Mouse (Mus musculus): ENCODE measurements around the gene Fbxl16. TPM values are rescaled to one million over a fixed set of nuclear protein-coding genes. Genes with fewer than 3 reads are reported as not detected.

Fbxl16 gene
- total and polyA plus RNA-seq, 2 experiments from 2014 or later, result 0.25 TPM; not detected in 1

GRCm38 (mm10) chr17:25769331-25769730, 39.6 kb upstream of the Fbxl16 start:
- Histone ChIP-seq H3K27ac (ENCODE audit: low read depth) (no peak overlapping the region), H3K36me3 (replicated peaks; ENCODE audit: control insufficient read depth, insufficient read depth, low read length) (no peaks in the 10 kb centered on the region), H3K9ac (replicated peaks; ENCODE audit: low read depth, low read length) (no peak overlapping the region), H3K27me3 (ENCODE audit: control insufficient read depth, insufficient read depth, low read length) (no peaks in the 10 kb centered on the region), H3K9me3 (replicated peaks; ENCODE audit: control insufficient read depth, low read length) (no peaks in the 10 kb centered on the region), H3K4me2 (ENCODE audit: low read depth, low read length) (no peak overlapping the region), H3K4me1 (ENCODE audit: control insufficient read depth, insufficient read depth) (peaks cover 3% of the 10 kb centered on the region), H3K4me3 (ENCODE audit: low read depth, low read length) (no peak overlapping the region)
- WGBS, result 49% methylated on average over 9 of the region's 9 CpGs
- ATAC-seq (ENCODE audit: insufficient read depth, low read depth) (no peak), DNase-seq (ENCODE audit: low spot score) (no peak)
- no peak for TF ChIP-seq EP300 (IDR thresholded peaks at IDR 0.05; ENCODE audit: low read depth)
- TF ChIP-seq CTCF (IDR thresholded peaks at IDR 0.05; ENCODE audit: low read depth), result no peak

- peak within 1 kb of the TSS; percentile 85 for H3K4me2 ChIP-seq (ENCODE audit: low read depth, low read length)
- peak within 1 kb of the TSS; percentile 86 for H3K9ac ChIP-seq (replicated peaks; ENCODE audit: low read depth, low read length)
- TF ChIP-seq EP300 (IDR thresholded peaks at IDR 0.05; ENCODE audit: low read depth) (peak; percentile 54; the same call in 1 of the 2 replicates), CTCF (IDR thresholded peaks at IDR 0.05; ENCODE audit: low read depth) (peak; percentile 98)
- DNase-seq (ENCODE audit: low spot score) (peak; percentile 94), ATAC-seq (ENCODE audit: insufficient read depth, low read depth) (peak; percentile 92)
- H3K27me3 ChIP-seq (ENCODE audit: control insufficient read depth, insufficient read depth, low read length), result no peaks in the 10 kb centered on the region
- under 1% methylated on average over 37 of the region's 37 CpGs for WGBS
- H3K4me1 ChIP-seq (ENCODE audit: control insufficient read depth, insufficient read depth), result peaks cover 6% of the 10 kb centered on the region
- peaks cover 20% of the 10 kb centered on the region for H3K36me3 ChIP-seq (replicated peaks; ENCODE audit: control insufficient read depth, insufficient read depth, low read length)
- no peaks in the 10 kb centered on the region for H3K9me3 ChIP-seq (replicated peaks; ENCODE audit: control insufficient read depth, low read length)
- peak within 1 kb of the TSS; percentile 82 for H3K4me3 ChIP-seq (ENCODE audit: low read depth, low read length)
- H3K27ac ChIP-seq (ENCODE audit: low read depth), result peak within 1 kb of the TSS; percentile 63; the same call in 1 of the 2 replicates
These were observed 35.2 kb upstream of the Fbxl16 start, which contains the start of gene Narfl for GRCm38 (mm10) chr17:25773549-25774120. Gene Narfl (plus strand): TSS chr17:25773776.

GRCm38 (mm10) chr17:25775318-25776062, 33.4 kb upstream of the Fbxl16 start:
- Histone ChIP-seq H3K27me3 (ENCODE audit: control insufficient read depth, insufficient read depth, low read length) (no peaks in the 10 kb centered on the region), H3K4me1 (ENCODE audit: control insufficient read depth, insufficient read depth) (peaks cover 6% of the 10 kb centered on the region), H3K9me3 (replicated peaks; ENCODE audit: control insufficient read depth, low read length) (no peaks in the 10 kb centered on the region), H3K36me3 (replicated peaks; ENCODE audit: control insufficient read depth, insufficient read depth, low read length) (peaks cover 38% of the 10 kb centered on the region), H3K4me2 (ENCODE audit: low read depth, low read length) (no peak overlapping the region), H3K9ac (replicated peaks; ENCODE audit: low read depth, low read length) (no peak overlapping the region), H3K27ac (ENCODE audit: low read depth) (no peak overlapping the region), H3K4me3 (ENCODE audit: low read depth, low read length) (no peak overlapping the region)
- DNase-seq (ENCODE audit: low spot score) (no peak), ATAC-seq (ENCODE audit: insufficient read depth, low read depth) (no peak)
- TF ChIP-seq EP300 (IDR thresholded peaks at IDR 0.05; ENCODE audit: low read depth) (no peak), CTCF (IDR thresholded peaks at IDR 0.05; ENCODE audit: low read depth) (no peak)
- 79% methylated on average over 10 of the region's 10 CpGs for WGBS

GRCm38 (mm10) chr17:25777948-25778347, 30.9 kb upstream of the Fbxl16 start:
- TF ChIP-seq EP300 (IDR thresholded peaks at IDR 0.05; ENCODE audit: low read depth) (no peak), CTCF (IDR thresholded peaks at IDR 0.05; ENCODE audit: low read depth) (no peak)
- no peaks in the 10 kb centered on the region for H3K9me3 ChIP-seq (replicated peaks; ENCODE audit: control insufficient read depth, low read length)
- no peak overlapping the region for H3K4me2 ChIP-seq (ENCODE audit: low read depth, low read length)
- no peak overlapping the region for H3K4me3 ChIP-seq (ENCODE audit: low read depth, low read length)
- no peaks in the 10 kb centered on the region for H3K27me3 ChIP-seq (ENCODE audit: control insufficient read depth, insufficient read depth, low read length)
- no peak overlapping the region for H3K27ac ChIP-seq (ENCODE audit: low read depth)
- H3K36me3 ChIP-seq (replicated peaks; ENCODE audit: control insufficient read depth, insufficient read depth, low read length), result peaks cover 63% of the 10 kb centered on the region
- no peak overlapping the region for H3K9ac ChIP-seq (replicated peaks; ENCODE audit: low read depth, low read length)
- WGBS, result 93% methylated on average over 5 of the region's 5 CpGs
- peaks cover 6% of the 10 kb centered on the region for H3K4me1 ChIP-seq (ENCODE audit: control insufficient read depth, insufficient read depth)
- ATAC-seq (ENCODE audit: insufficient read depth, low read depth) (no peak), DNase-seq (ENCODE audit: low spot score) (no peak)

- Histone ChIP-seq H3K4me3 (ENCODE audit: low read depth, low read length) (no peak overlapping the region), H3K27me3 (ENCODE audit: control insufficient read depth, insufficient read depth, low read length) (no peaks in the 10 kb centered on the region), H3K36me3 (replicated peaks; ENCODE audit: control insufficient read depth, insufficient read depth, low read length) (peaks cover 63% of the 10 kb centered on the region), H3K9me3 (replicated peaks; ENCODE audit: control insufficient read depth, low read length) (no peaks in the 10 kb centered on the region), H3K4me1 (ENCODE audit: control insufficient read depth, insufficient read depth) (peaks cover 10% of the 10 kb centered on the region), H3K4me2 (ENCODE audit: low read depth, low read length) (no peak overlapping the region), H3K27ac (ENCODE audit: low read depth) (no peak overlapping the region), H3K9ac (replicated peaks; ENCODE audit: low read depth, low read length) (no peak overlapping the region)
- WGBS, result 76% methylated on average over 6 of the region's 6 CpGs
- ATAC-seq (ENCODE audit: insufficient read depth, low read depth), result no peak
- DNase-seq (ENCODE audit: low spot score), result no peak
- TF ChIP-seq EP300 (IDR thresholded peaks at IDR 0.05; ENCODE audit: low read depth) (no peak), CTCF (IDR thresholded peaks at IDR 0.05; ENCODE audit: low read depth) (no peak)
These were observed 27.5 kb upstream of the Fbxl16 start for GRCm38 (mm10) chr17:25781339-25781738.
